Mouse (Mus musculus): ENCODE data around the gene Dnah2. TPM values are rescaled to one million over a fixed set of nuclear protein-coding genes. Genes with fewer than 3 reads are reported as not detected.

Dnah2 gene
- total RNA-seq, 1 experiment, result 0.98 TPM

- no peaks in the 10 kb centered on the region for H3K36me3 ChIP-seq (ENCODE audit: control insufficient read depth, insufficient read depth, low read length, poor library complexity, severe bottlenecking)
- TF ChIP-seq MAFK (IDR thresholded peaks at IDR 0.05; ENCODE audit: insufficient read depth, low read depth, low read length), result no peak
- H3K27ac ChIP-seq (ENCODE audit: insufficient read depth, low read depth, low read length, poor library complexity, severe bottlenecking), result no peak overlapping the region
- in situ Hi-C loops (cut with MboI; ENCODE audit: low sequenced_read_pairs in 2 of 2, unreplicated experiment in 2 of 2), result no loop called here
- peaks cover 0 to 4% of the 10 kb centered on the region in 2 experiments; a peak in 2 of 4 replicates for H3K4me1 ChIP-seq (ENCODE audit: control insufficient read depth in 2 of 2, insufficient read depth in 2 of 2, low read length in 2 of 2, poor library complexity in 1 of 2)
- H3K9me3 ChIP-seq (ENCODE audit: control insufficient read depth, insufficient read depth, low read depth, low read length), result no peaks in the 10 kb centered on the region
- DNase-seq (ENCODE audit: low read depth, low spot score), result peak; percentile 52
- no peak overlapping the region for H3K4me3 ChIP-seq (ENCODE audit: insufficient read depth in 1 of 2, low read depth in 1 of 2, low read length in 2 of 2, poor library complexity in 1 of 2, severe bottlenecking in 1 of 2)
- no peak overlapping the region for H3K9ac ChIP-seq (ENCODE audit: insufficient read depth, low read depth, low read length, poor library complexity, severe bottlenecking)
These were observed 111.6 kb downstream of the Dnah2 start for GRCm38 (mm10) chr11:69437291-69437690.

GRCm38 (mm10) chr11:69433189-69433588, 115.7 kb downstream of the Dnah2 start:
- Histone ChIP-seq H3K9me3 (ENCODE audit: control insufficient read depth, insufficient read depth, low read depth, low read length) (no peaks in the 10 kb centered on the region), H3K9ac (ENCODE audit: insufficient read depth, low read depth, low read length, poor library complexity, severe bottlenecking) (no peak overlapping the region), H3K4me1 (ENCODE audit: control insufficient read depth in 2 of 2, insufficient read depth in 2 of 2, low read length in 2 of 2, poor library complexity in 1 of 2) (peaks cover 0 to 12% of the 10 kb centered on the region in 2 experiments; a peak in 2 of 4 replicates), H3K4me3 (ENCODE audit: insufficient read depth in 1 of 2, low read depth in 1 of 2, low read length in 2 of 2, poor library complexity in 1 of 2, severe bottlenecking in 1 of 2) (no peak overlapping the region), H3K27ac (ENCODE audit: insufficient read depth, low read depth, low read length, poor library complexity, severe bottlenecking) (no peak overlapping the region), H3K36me3 (ENCODE audit: control insufficient read depth, insufficient read depth, low read length, poor library complexity, severe bottlenecking) (no peaks in the 10 kb centered on the region)
- in situ Hi-C loops (cut with MboI; ENCODE audit: low sequenced_read_pairs in 2 of 2, unreplicated experiment in 2 of 2), result no loop called here
- DNase-seq (ENCODE audit: low read depth, low spot score), result no peak
- TF ChIP-seq ZC3H11A (IDR thresholded peaks at IDR 0.05; ENCODE audit: borderline replicate concordance, low read depth, low read length) (no peak), ZNF384 (IDR thresholded peaks at IDR 0.05; ENCODE audit: low read depth, low read length) (no peak), CHD2 (IDR thresholded peaks at IDR 0.05; ENCODE audit: low read depth, low read length) (no peak), MAFK (IDR thresholded peaks at IDR 0.05; ENCODE audit: insufficient read depth, low read depth, low read length) (no peak), HCFC1 (IDR thresholded peaks at IDR 0.05; ENCODE audit: borderline replicate concordance, insufficient read depth, low read length) (no peak)

GRCm38 (mm10) chr11:69432640-69432982, 116.3 kb downstream of the Dnah2 start:
- H3K9ac ChIP-seq (ENCODE audit: insufficient read depth, low read depth, low read length, poor library complexity, severe bottlenecking), result no peak overlapping the region
- TF ChIP-seq ZC3H11A (IDR thresholded peaks at IDR 0.05; ENCODE audit: borderline replicate concordance, low read depth, low read length), result no peak
- TF ChIP-seq MAFK (IDR thresholded peaks at IDR 0.05; ENCODE audit: insufficient read depth, low read depth, low read length), result no peak
- no peak for TF ChIP-seq HCFC1 (IDR thresholded peaks at IDR 0.05; ENCODE audit: borderline replicate concordance, insufficient read depth, low read length)
- TF ChIP-seq CHD2 (IDR thresholded peaks at IDR 0.05; ENCODE audit: low read depth, low read length), result no peak
- no peak for TF ChIP-seq ZNF384 (IDR thresholded peaks at IDR 0.05; ENCODE audit: low read depth, low read length)

GRCm38 (mm10) chr11:69431829-69432639, 116.9 kb downstream of the Dnah2 start:
- DNase-seq (ENCODE audit: low read depth, low spot score), result no peak
- Histone ChIP-seq H3K9ac (ENCODE audit: insufficient read depth, low read depth, low read length, poor library complexity, severe bottlenecking) (no peak overlapping the region), H3K36me3 (ENCODE audit: control insufficient read depth, insufficient read depth, low read length, poor library complexity, severe bottlenecking) (no peaks in the 10 kb centered on the region), H3K4me3 (ENCODE audit: insufficient read depth in 1 of 2, low read depth in 1 of 2, low read length in 2 of 2, poor library complexity in 1 of 2, severe bottlenecking in 1 of 2) (no peak overlapping the region), H3K4me1 (ENCODE audit: control insufficient read depth in 2 of 2, insufficient read depth in 2 of 2, low read length in 2 of 2, poor library complexity in 1 of 2) (peaks cover 0 to 8% of the 10 kb centered on the region in 2 experiments; a peak in 2 of 4 replicates), H3K9me3 (ENCODE audit: control insufficient read depth, insufficient read depth, low read depth, low read length) (no peaks in the 10 kb centered on the region), H3K27ac (ENCODE audit: insufficient read depth, low read depth, low read length, poor library complexity, severe bottlenecking) (no peak overlapping the region)
- in situ Hi-C loops (cut with MboI; ENCODE audit: low sequenced_read_pairs in 2 of 2, unreplicated experiment in 2 of 2), result no loop called here
- TF ChIP-seq ZC3H11A (IDR thresholded peaks at IDR 0.05; ENCODE audit: borderline replicate concordance, low read depth, low read length) (peak; percentile 75), HCFC1 (IDR thresholded peaks at IDR 0.05; ENCODE audit: borderline replicate concordance, insufficient read depth, low read length) (no peak)

More at GRCm38 (mm10) chr11:69432640-69432982, 116.3 kb downstream of the Dnah2 start:
- DNase-seq (ENCODE audit: low read depth, low spot score), result no peak
- in situ Hi-C loops (cut with MboI; ENCODE audit: low sequenced_read_pairs in 2 of 2, unreplicated experiment in 2 of 2), result no loop called here
- Histone ChIP-seq H3K36me3 (ENCODE audit: control insufficient read depth, insufficient read depth, low read length, poor library complexity, severe bottlenecking) (no peaks in the 10 kb centered on the region), H3K4me1 (ENCODE audit: control insufficient read depth in 2 of 2, insufficient read depth in 2 of 2, low read length in 2 of 2, poor library complexity in 1 of 2) (peaks cover 0 to 11% of the 10 kb centered on the region in 2 experiments; a peak in 2 of 4 replicates), H3K9me3 (ENCODE audit: control insufficient read depth, insufficient read depth, low read depth, low read length) (no peaks in the 10 kb centered on the region), H3K4me3 (ENCODE audit: insufficient read depth in 1 of 2, low read depth in 1 of 2, low read length in 2 of 2, poor library complexity in 1 of 2, severe bottlenecking in 1 of 2) (no peak overlapping the region), H3K27ac (ENCODE audit: insufficient read depth, low read depth, low read length, poor library complexity, severe bottlenecking) (no peak overlapping the region)

- Histone ChIP-seq H3K4me1 (ENCODE audit: control insufficient read depth in 2 of 2, insufficient read depth in 2 of 2, low read length in 2 of 2, poor library complexity in 1 of 2) (peaks cover 2 to 8% of the 10 kb centered on the region in 2 experiments; a peak in 2 of 4 replicates), H3K9ac (ENCODE audit: insufficient read depth, low read depth, low read length, poor library complexity, severe bottlenecking) (peak overlapping the region; percentile 10; the same call in 1 of the 2 replicates), H3K27ac (ENCODE audit: insufficient read depth, low read depth, low read length, poor library complexity, severe bottlenecking) (no peak overlapping the region), H3K36me3 (ENCODE audit: control insufficient read depth, insufficient read depth, low read length, poor library complexity, severe bottlenecking) (no peaks in the 10 kb centered on the region), H3K9me3 (ENCODE audit: control insufficient read depth, insufficient read depth, low read depth, low read length) (no peaks in the 10 kb centered on the region), H3K4me3 (ENCODE audit: insufficient read depth in 1 of 2, low read depth in 1 of 2, low read length in 2 of 2, poor library complexity in 1 of 2, severe bottlenecking in 1 of 2) (peak overlapping the region; percentile 0 to 40; a peak in 2 of 4 replicates)
- DNase-seq (ENCODE audit: low read depth, low spot score), result no peak
- in situ Hi-C loops (cut with MboI; ENCODE audit: low sequenced_read_pairs in 2 of 2, unreplicated experiment in 2 of 2), result no loop called here
- TF ChIP-seq CHD2 (IDR thresholded peaks at IDR 0.05; ENCODE audit: low read depth, low read length) (no peak), MAFK (IDR thresholded peaks at IDR 0.05; ENCODE audit: insufficient read depth, low read depth, low read length) (no peak), HCFC1 (IDR thresholded peaks at IDR 0.05; ENCODE audit: borderline replicate concordance, insufficient read depth, low read length) (no peak), ZNF384 (IDR thresholded peaks at IDR 0.05; ENCODE audit: low read depth, low read length) (no peak), ZC3H11A (IDR thresholded peaks at IDR 0.05; ENCODE audit: borderline replicate concordance, low read depth, low read length) (no peak)
These were observed 118.3 kb downstream of the Dnah2 start for GRCm38 (mm10) chr11:69430631-69431030.
